Mouse (Mus musculus) forebrain, embryonic 14.5 days (tissue): ENCODE results near the gene Pde11a. TPM values are rescaled to one million over a fixed set of nuclear protein-coding genes. Genes with fewer than 3 reads are reported as not detected.

Experiments used
- ATAC-seq: fragments of 200-750 bp; cut with Nextera tagmentation; 2 replicates; pipeline ENCODE4 v1.8.0; 2017; ENCODE audit warnings: mild to moderate bottlenecking, moderate library complexity
- DNase-seq: peaks from one replicate; pipeline ENCODE4 v3.0.0-alpha.2; 2015; ENCODE audit warnings: low spot score
- H3K27ac ChIP-seq: fragments of 300-500 bp; sonication (generic); 2 replicates; pipeline ENCODE4 v1.5.1; 2014; ENCODE audit warnings: low read depth, mild to moderate bottlenecking, control low read depth, low read length, moderate library complexity
- H3K27me3 ChIP-seq: fragments of 300-500 bp; sonication (generic); replicated peaks from 2 replicates; pipeline ENCODE4 v1.6.1; 2014; ENCODE audit warnings: low read length, control low read depth, mixed read lengths; ENCODE audit not compliant: control insufficient read depth, insufficient read depth
- H3K36me3 ChIP-seq: fragments of 300-500 bp; sonication (generic); 2 replicates; pipeline ENCODE4 v1.6.1; 2014; ENCODE audit warnings: low read length, control low read depth; ENCODE audit not compliant: control insufficient read depth, insufficient read depth
- H3K4me1 ChIP-seq: fragments of 300-500 bp; sonication (generic); 2 replicates; pipeline ENCODE4 v1.6.1; 2014; ENCODE audit warnings: antibody characterized with exemption, low read length, control low read depth; ENCODE audit not compliant: control insufficient read depth, insufficient read depth
- H3K4me2 ChIP-seq: fragments of 300-500 bp; sonication (generic); 2 replicates; pipeline ENCODE4 v1.6.1; 2014; ENCODE audit warnings: mild to moderate bottlenecking, control low read depth, low read length
- H3K4me3 ChIP-seq: fragments of 300-500 bp; sonication (generic); 2 replicates; pipeline ENCODE4 v1.5.1; 2014; ENCODE audit warnings: low read depth, low read length, control low read depth
- H3K9ac ChIP-seq: fragments of 300-500 bp; sonication (generic); 2 replicates; pipeline ENCODE4 v1.6.1; 2014; ENCODE audit warnings: mild to moderate bottlenecking, low read length, control low read depth, moderate library complexity
- H3K9me3 ChIP-seq: fragments of 300-500 bp; sonication (generic); replicated peaks from 2 replicates; pipeline ENCODE4 v1.6.1; 2016; ENCODE audit warnings: low read length, control low read depth, mixed read lengths; ENCODE audit not compliant: control insufficient read depth
- WGBS: fragments of 180-500 bp; shearing (Covaris S2); extraction: QIAGEN DNeasy Blood & Tissue Kit; methylation state at CpG from one replicate; pipeline ENCODE4 v1.1.7; 2014; 5-methylcytosine and 5-hydroxymethylcytosine counted together
- polyA plus RNA-seq: library from polyadenylated mRNA; unstranded; fragments of >200 nt; fragmentation: Nextera tagmentation; extraction: Ambion mirVana; gene quantifications from 2 replicates; pipeline ENCODE4 v1.2.1, GENCODE M21; 2014

The Pde11a gene
- polyA plus RNA-seq, 1 experiment from 2014 or later = 0.14 TPM

GRCm38 (mm10) chr2:76269494-76269893, 69.1 kb downstream of the Pde11a start:
- H3K4me2 ChIP-seq = no peak overlapping the region
- H3K9ac ChIP-seq = no peak overlapping the region
- no peak for DNase-seq
- no peaks in the 10 kb centered on the region for H3K9me3 ChIP-seq
- ATAC-seq = no peak
- no peaks in the 10 kb centered on the region for H3K27me3 ChIP-seq
- H3K4me3 ChIP-seq = no peak overlapping the region
- WGBS = 77% methylated on average over 1 of the region's 1 CpGs
- no peaks in the 10 kb centered on the region for H3K36me3 ChIP-seq
- H3K4me1 ChIP-seq = no peaks in the 10 kb centered on the region
- H3K27ac ChIP-seq = no peak overlapping the region

GRCm38 (mm10) chr2:76267335-76267734, 71.2 kb downstream of the Pde11a start:
- ATAC-seq (no peak), DNase-seq (no peak)
- Histone ChIP-seq H3K4me1 (no peaks in the 10 kb centered on the region), H3K4me3 (no peak overlapping the region), H3K27me3 (no peaks in the 10 kb centered on the region), H3K9ac (no peak overlapping the region), H3K9me3 (no peaks in the 10 kb centered on the region), H3K4me2 (no peak overlapping the region), H3K27ac (no peak overlapping the region), H3K36me3 (no peaks in the 10 kb centered on the region)
- WGBS = 92% methylated on average over 6 of the region's 6 CpGs

DNA sequence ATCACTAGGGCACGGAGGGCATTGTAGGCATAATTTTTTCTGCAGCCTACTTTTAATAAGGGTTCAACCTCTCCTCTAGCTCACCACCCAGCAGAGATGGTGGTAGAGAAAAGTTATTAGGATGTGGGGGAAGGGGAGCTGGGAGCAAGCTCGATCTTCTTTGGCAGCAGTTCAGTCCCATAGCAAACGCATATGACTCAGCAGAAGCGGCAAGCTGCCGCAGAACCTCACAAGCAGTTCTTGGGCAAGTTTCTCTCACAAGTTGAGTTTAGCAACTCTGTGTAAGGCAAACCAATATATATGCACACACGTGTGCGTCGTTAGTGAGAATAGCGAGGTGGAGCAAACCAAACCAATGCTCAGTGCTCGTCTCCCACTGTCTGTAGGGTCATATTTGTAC, 72.0 kb downstream of the Pde11a start:
- ATAC-seq = no peak
- peak; percentile 39 for DNase-seq

DNA sequence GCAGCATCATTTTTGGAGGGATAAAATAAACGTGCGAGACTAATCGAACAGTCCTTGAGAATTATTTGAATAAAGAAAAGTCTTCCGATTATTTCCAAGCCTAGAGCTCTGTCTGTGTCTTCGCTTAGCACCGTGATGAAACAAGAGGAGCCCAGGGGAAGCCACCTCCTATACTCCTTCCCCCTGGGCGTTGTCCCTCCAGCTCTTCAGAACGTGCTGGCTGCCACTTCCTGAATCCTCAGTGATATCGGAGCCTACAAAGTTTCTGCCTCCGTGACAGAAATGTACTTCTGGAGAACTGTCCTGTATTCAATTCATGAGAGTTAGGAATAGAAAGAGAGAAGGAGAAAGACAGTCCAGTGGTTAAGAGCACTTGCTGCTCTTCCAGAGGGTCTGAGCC, 74.3 kb downstream of the Pde11a start:
- DNase-seq = no peak
- H3K4me3 ChIP-seq = no peak overlapping the region
- H3K4me2 ChIP-seq = no peak overlapping the region
- no peak for ATAC-seq
- H3K27me3 ChIP-seq = no peaks in the 10 kb centered on the region
- H3K9ac ChIP-seq = no peak overlapping the region
- 85% methylated on average over 10 of the region's 10 CpGs for WGBS
- H3K27ac ChIP-seq = no peak overlapping the region
- no peaks in the 10 kb centered on the region for H3K4me1 ChIP-seq
- no peaks in the 10 kb centered on the region for H3K36me3 ChIP-seq
- H3K9me3 ChIP-seq = no peaks in the 10 kb centered on the region

More for the DNA sequence above, 72.0 kb downstream of the Pde11a start:
- Histone ChIP-seq H3K4me2 (no peak overlapping the region), H3K27ac (no peak overlapping the region), H3K27me3 (no peaks in the 10 kb centered on the region), H3K9ac (no peak overlapping the region), H3K4me1 (no peaks in the 10 kb centered on the region), H3K9me3 (no peaks in the 10 kb centered on the region), H3K36me3 (no peaks in the 10 kb centered on the region), H3K4me3 (no peak overlapping the region)
- 80% methylated on average over 10 of the region's 10 CpGs for WGBS

GRCm38 (mm10) chr2:76262661-76263060, 75.9 kb downstream of the Pde11a start:
- Histone ChIP-seq H3K27ac (no peak overlapping the region), H3K4me2 (no peak overlapping the region), H3K4me3 (no peak overlapping the region), H3K36me3 (no peaks in the 10 kb centered on the region), H3K9ac (no peak overlapping the region), H3K27me3 (no peaks in the 10 kb centered on the region), H3K4me1 (no peaks in the 10 kb centered on the region), H3K9me3 (no peaks in the 10 kb centered on the region)
- 88% methylated on average over 10 of the region's 10 CpGs for WGBS
- no peak for ATAC-seq
- DNase-seq = no peak

DNA sequence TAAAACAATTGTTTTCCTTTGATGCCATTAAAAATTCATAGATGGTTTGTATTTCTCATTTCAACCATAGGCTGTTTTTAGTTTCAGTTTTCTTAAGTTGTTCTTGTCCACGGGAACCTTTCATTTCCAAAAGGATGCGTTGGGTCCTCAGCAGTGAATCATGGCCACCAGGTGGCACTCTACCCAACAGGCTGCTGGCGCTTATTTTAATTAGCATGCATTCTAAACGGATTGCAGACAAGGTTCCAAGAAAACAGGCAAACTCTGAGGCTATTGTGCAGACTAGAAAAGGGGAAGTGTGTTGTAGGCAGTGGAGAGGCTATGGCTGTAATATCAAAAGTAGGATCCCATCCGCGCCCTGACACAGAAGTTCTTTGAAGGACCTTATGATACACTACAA, 83.7 kb downstream of the Pde11a start:
- Histone ChIP-seq H3K27ac (no peak overlapping the region), H3K9ac (no peak overlapping the region), H3K36me3 (no peaks in the 10 kb centered on the region), H3K9me3 (no peaks in the 10 kb centered on the region), H3K4me1 (no peaks in the 10 kb centered on the region), H3K27me3 (no peaks in the 10 kb centered on the region), H3K4me3 (no peak overlapping the region), H3K4me2 (no peak overlapping the region)
- 31% methylated on average over 6 of the region's 6 CpGs for WGBS
- DNase-seq (peak; percentile 81), ATAC-seq (peak; percentile 55; the same call in 1 of the 2 replicates)

DNA sequence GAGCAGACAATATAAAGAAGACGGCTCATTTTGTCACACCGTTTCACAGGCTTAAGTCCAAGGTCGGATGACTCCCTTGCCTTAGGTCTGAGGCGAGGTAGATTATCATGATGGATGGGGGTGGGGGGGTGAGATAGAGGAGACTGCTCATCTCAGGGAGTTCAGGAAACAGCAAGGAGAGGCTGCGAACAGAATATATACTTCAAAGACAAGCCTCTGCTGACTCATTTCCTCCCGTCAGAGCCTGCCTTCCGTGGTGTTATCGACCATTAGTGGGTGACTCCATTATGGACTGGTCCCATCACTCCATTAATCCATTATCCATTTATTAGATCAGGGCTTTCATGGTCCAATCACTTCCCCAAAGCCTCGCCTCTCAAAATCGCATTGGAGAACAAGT, 87.2 kb downstream of the Pde11a start:
- Histone ChIP-seq H3K4me3 (no peak overlapping the region), H3K9me3 (no peaks in the 10 kb centered on the region), H3K4me2 (no peak overlapping the region), H3K36me3 (no peaks in the 10 kb centered on the region), H3K27me3 (no peaks in the 10 kb centered on the region), H3K4me1 (no peaks in the 10 kb centered on the region), H3K27ac (no peak overlapping the region), H3K9ac (no peak overlapping the region)
- DNase-seq = no peak
- 90% methylated on average over 10 of the region's 10 CpGs for WGBS
- no peak for ATAC-seq

- H3K4me1 ChIP-seq = no peaks in the 10 kb centered on the region
- ATAC-seq = no peak
- DNase-seq = no peak
- no peaks in the 10 kb centered on the region for H3K36me3 ChIP-seq
- no peak overlapping the region for H3K9ac ChIP-seq
- H3K4me2 ChIP-seq = no peak overlapping the region
- no peaks in the 10 kb centered on the region for H3K9me3 ChIP-seq
- WGBS = 87% methylated on average over 10 of the region's 10 CpGs
- no peak overlapping the region for H3K4me3 ChIP-seq
- no peaks in the 10 kb centered on the region for H3K27me3 ChIP-seq
- H3K27ac ChIP-seq = no peak overlapping the region
Measured at GRCm38 (mm10) chr2:76248242-76248641, 90.3 kb downstream of the Pde11a start.

GRCm38 (mm10) chr2:76239175-76239574, 99.4 kb downstream of the Pde11a start:
- WGBS = 65% methylated on average over 2 of the region's 2 CpGs
- DNase-seq (peak; percentile 52), ATAC-seq (peak; percentile 34; the same call in 1 of the 2 replicates)
- H3K27me3 ChIP-seq = no peaks in the 10 kb centered on the region
- no peak overlapping the region for H3K4me2 ChIP-seq
- H3K9ac ChIP-seq = no peak overlapping the region
- H3K4me1 ChIP-seq = no peaks in the 10 kb centered on the region
- no peak overlapping the region for H3K27ac ChIP-seq
- no peak overlapping the region for H3K4me3 ChIP-seq
- no peaks in the 10 kb centered on the region for H3K9me3 ChIP-seq
- no peaks in the 10 kb centered on the region for H3K36me3 ChIP-seq
